ENCODE assay signal across 13 mouse cellular contexts in genomic region chr9:102759581-102760001, GRCm38 (mm10). TPM values are rescaled to one million over a fixed set of nuclear protein-coding genes. Genes with fewer than 3 reads are reported as not detected.
DNase-seq lines count a peak whose midpoint lies in the region; ATAC-seq and TF ChIP-seq lines count a peak whose summit lies in the region.
"Had no signal": no experiment of that assay in that cellular context is flagged by ENCODE, and none has a peak within 500 bp of the region (broad histone marks: within the 10 kb centered on the region; RNA-seq: fewer than 3 reads in every experiment).

No protein-coding gene starts in this region.

- no peaks in the 10 kb centered on the region for H3K9me3 ChIP-seq in kidney, embryonic 14.5 days (ENCODE audit: control insufficient read depth, low read length)
- H3K9me3 ChIP-seq in embryonic facial prominence, embryonic 15.5 days (replicated peaks): no peaks in the 10 kb centered on the region
- H3K9me3 ChIP-seq in lung, embryonic 14.5 days (ENCODE audit: low read depth, low read length): no peaks in the 10 kb centered on the region
- H3K9me3 ChIP-seq: megakaryocyte, embryonic 14.5 days had no signal

- no peaks in the 10 kb centered on the region for H3K27me3 ChIP-seq in kidney, embryonic 14.5 days (ENCODE audit: control insufficient read depth, insufficient read depth, low read length)
- H3K27me3 ChIP-seq in embryonic facial prominence, embryonic 15.5 days: no peaks in the 10 kb centered on the region
- H3K27me3 ChIP-seq in lung, embryonic 14.5 days (ENCODE audit: insufficient read depth, low read length): no peaks in the 10 kb centered on the region

- H3K4me1 ChIP-seq in kidney, embryonic 14.5 days (ENCODE audit: control insufficient read depth, insufficient read depth, low read length): peaks cover 27% of the 10 kb centered on the region
- H3K4me1 ChIP-seq in embryonic facial prominence, embryonic 15.5 days: peaks cover 29% of the 10 kb centered on the region
- peaks cover 32% of the 10 kb centered on the region for H3K4me1 ChIP-seq in lung, embryonic 14.5 days (ENCODE audit: insufficient read depth)

- intact Hi-C loops in left cerebral cortex, postnatal 25 days (cut with DNase I): no loop called here

- peak overlapping the region; percentile 69 for H3K27ac ChIP-seq in kidney, embryonic 14.5 days (ENCODE audit: low read depth, low read length)
- peak overlapping the region; percentile 65 for H3K27ac ChIP-seq in embryonic facial prominence, embryonic 15.5 days (replicated peaks)
- H3K27ac ChIP-seq in lung, embryonic 14.5 days (ENCODE audit: low read depth): peak overlapping the region; percentile 89

- 57% methylated on average over 5 of the region's 5 CpGs for WGBS in kidney, embryonic 14.5 days
- WGBS in embryonic facial prominence, embryonic 15.5 days: 37% methylated on average over 5 of the region's 5 CpGs
- 23% methylated on average over 5 of the region's 5 CpGs for WGBS in lung, embryonic 14.5 days

- no peak overlapping the region for H3K9ac ChIP-seq in kidney, embryonic 14.5 days (ENCODE audit: low read depth, low read length)
- H3K9ac ChIP-seq in embryonic facial prominence, embryonic 15.5 days: no peak overlapping the region
- no peak overlapping the region for H3K9ac ChIP-seq in lung, embryonic 14.5 days
- H3K9ac ChIP-seq: forebrain, postnatal 0 days had no signal

- ATAC-seq in kidney, embryonic 14.5 days (ENCODE audit: low FRiP score, low TSS enrichment): no peak
- ATAC-seq in embryonic facial prominence, embryonic 15.5 days (ENCODE audit: insufficient number of reproducible peaks, low FRiP score, low TSS enrichment, low read depth): no peak
- ATAC-seq in lung, embryonic 14.5 days (ENCODE audit: insufficient read depth): 0 out of 2 replicates have a peak, but pooled peaks have one; percentile 14
- ATAC-seq: forebrain, postnatal 0 days had no signal

- no peak for DNase-seq in kidney, adult 8-10 months
- DNase-seq in adrenal gland, postnatal 14 days: peak; percentile 76
- DNase-seq in lung, embryonic 14.5 days: peak; percentile 35
- DNase-seq in spleen, postnatal 14 days (ENCODE audit: low spot score in 2 of 2): no peak
- DNase-seq in natural killer cell, adult 2 months (ENCODE audit: low spot score in 2 of 2): no peak
- DNase-seq in left cerebral cortex, postnatal 25 days (ENCODE audit: low spot score in 2 of 2): no peak
- DNase-seq: cerebellum, adult 18-20 months; forebrain, postnatal 0 days; layer of hippocampus, adult 9-11 months; right cerebral cortex, postnatal 4 days had no signal

- no peak overlapping the region for H3K4me3 ChIP-seq in kidney, embryonic 14.5 days (ENCODE audit: low read length)
- H3K4me3 ChIP-seq in embryonic facial prominence, embryonic 15.5 days (replicated peaks): no peak overlapping the region
- H3K4me3 ChIP-seq in lung, embryonic 14.5 days (ENCODE audit: low read depth, low read length): no peak overlapping the region
- H3K4me3 ChIP-seq: megakaryocyte, embryonic 14.5 days had no signal

- no peak overlapping the region for H3K4me2 ChIP-seq in kidney, embryonic 14.5 days (replicated peaks; ENCODE audit: low read depth, low read length)
- H3K4me2 ChIP-seq in embryonic facial prominence, embryonic 15.5 days (replicated peaks): no peak overlapping the region
- no peak overlapping the region for H3K4me2 ChIP-seq in lung, embryonic 14.5 days

- no peaks in the 10 kb centered on the region for H3K36me3 ChIP-seq in kidney, embryonic 14.5 days (ENCODE audit: control insufficient read depth, insufficient read depth, low read length)
- H3K36me3 ChIP-seq in embryonic facial prominence, embryonic 15.5 days: no peaks in the 10 kb centered on the region
- H3K36me3 ChIP-seq in lung, embryonic 14.5 days (ENCODE audit: insufficient read depth): no peaks in the 10 kb centered on the region

- TF ChIP-seq CTCF in lung, embryonic 14.5 days (IDR thresholded peaks at IDR 0.05; ENCODE audit: low read depth): no peak

RNA-seq across cellular contexts. Expression of gene Amotl2, which starts 43.1 kb away (rescaled TPM):
- polyA plus RNA-seq in kidney, embryonic 14.5 days (2014; fragmentation: Nextera tagmentation; extraction: Ambion mirVana): 20.8 and 30.1 TPM in 2 replicates
- total RNA-seq in adrenal gland, postnatal 14 days (2021): 160 and 219 TPM in 2 replicates
- polyA plus RNA-seq in embryonic facial prominence, embryonic 15.5 days (2015; fragmentation: Nextera tagmentation; extraction: Ambion mirVana): 53.6 and 53.7 TPM in 2 replicates
- 40.3 and 49.4 TPM in 2 replicates for polyA plus RNA-seq in lung, embryonic 14.5 days (2014; fragmentation: Nextera tagmentation; extraction: Ambion mirVana)
- total RNA-seq in left cerebral cortex, postnatal 25 days (2021): 10 to 100 TPM; 18.7 to 18.8 TPM

Comparison
In these comparisons a context has a peak if more than half of its experiments do, and no peak if none do; other contexts are left out.
1. DNase-seq: peak in adrenal gland, postnatal 14 days (single experiment) and lung, embryonic 14.5 days (single experiment); none in kidney, adult 8-10 months (0 of 2), spleen, postnatal 14 days (0 of 2), natural killer cell, adult 2 months (0 of 2) and left cerebral cortex, postnatal 25 days (0 of 2).
2. Peak in every context shown above with its lines, with median percentiles within 50 percentile points of each other: H3K27ac ChIP-seq.